Mouse (Mus musculus) gastrocnemius, adult 18-20 months (tissue): Measurements from ENCODE around the gene Cdc25a. TPM values are rescaled to one million over a fixed set of nuclear protein-coding genes. Genes with fewer than 3 reads are reported as not detected.

Experiments
- DNase-seq: peaks from one replicate; pipeline ENCODE4 v3.0.0; 2021; ENCODE audit warnings: low spot score
- total RNA-seq, 2 experiments: library from RNA; stranded (reverse); gene quantifications; 2 replicates each; pipeline ENCODE4 v1.2.3; 2021

Gene Cdc25a
- total RNA-seq, 2 experiments from 2014 or later: 3.9 to 4.7 TPM

GRCm38 (mm10) chr9:109892651-109893250, 17.4 kb downstream of the Cdc25a start:
- peak; percentile 87 for DNase-seq

GRCm38 (mm10) chr9:109894413-109895090, 19.2 kb downstream of the Cdc25a start:
- DNase-seq: peak; percentile 91

GRCm38 (mm10) chr9:109895593-109895992, 20.2 kb downstream of the Cdc25a start:
- DNase-seq: peak; percentile 69

GRCm38 (mm10) chr9:109896253-109897150, 21.1 kb downstream of the Cdc25a start:
- peak; percentile 81 for DNase-seq

- peak; percentile 67 for DNase-seq
Observed at GRCm38 (mm10) chr9:109898027-109898426, 22.6 kb downstream of the Cdc25a start.

- no peak for DNase-seq
Observed at GRCm38 (mm10) chr9:109899361-109899760, 24.0 kb downstream of the Cdc25a start.

GRCm38 (mm10) chr9:109899774-109900173, 24.4 kb downstream of the Cdc25a start:
- no peak for DNase-seq

GRCm38 (mm10) chr9:109900604-109901003, 25.2 kb downstream of the Cdc25a start:
- no peak for DNase-seq

- DNase-seq: no peak
Observed at GRCm38 (mm10) chr9:109902246-109902645, 26.9 kb downstream of the Cdc25a start.

GRCm38 (mm10) chr9:109902740-109903139, 27.4 kb downstream of the Cdc25a start:
- no peak for DNase-seq

- peak; percentile 87 for DNase-seq
Observed at GRCm38 (mm10) chr9:109907300-109907699, 31.9 kb downstream of the Cdc25a start.

GRCm38 (mm10) chr9:109907774-109908465, 32.5 kb downstream of the Cdc25a start:
- DNase-seq: no peak

GRCm38 (mm10) chr9:109909102-109909501, 33.7 kb downstream of the Cdc25a start:
- DNase-seq: no peak

- no peak for DNase-seq
Observed at GRCm38 (mm10) chr9:109909926-109910325, 34.5 kb downstream of the Cdc25a start.

- peak; percentile 91 for DNase-seq
Observed at GRCm38 (mm10) chr9:109911779-109912178, 36.4 kb downstream of the Cdc25a start.

- no peak for DNase-seq
Observed at GRCm38 (mm10) chr9:109914269-109914926, 39.0 kb downstream of the Cdc25a start.

- DNase-seq: peak; percentile 36
Observed at GRCm38 (mm10) chr9:109917931-109918330, 42.6 kb downstream of the Cdc25a start.

- DNase-seq: no peak
Observed at GRCm38 (mm10) chr9:109929131-109929530, 53.8 kb downstream of the Cdc25a start.

- no peak for DNase-seq
Observed at GRCm38 (mm10) chr9:109930063-109930462, 54.7 kb downstream of the Cdc25a start.

GRCm38 (mm10) chr9:109930752-109931151, 55.4 kb downstream of the Cdc25a start:
- DNase-seq: no peak
